Mouse (Mus musculus): Measurements from ENCODE around the gene Wbp2nl. TPM values are rescaled to one million over a fixed set of nuclear protein-coding genes. Genes with fewer than 3 reads are reported as not detected.

Gene Wbp2nl
- polyA plus RNA-seq, 1 experiment: not detected

GRCm38 (mm10) chr15:82307107-82307506, 8.4 kb downstream of the Wbp2nl start:
- Histone ChIP-seq H3K4me1 (ENCODE audit: control insufficient read depth, insufficient read depth, low read length) (no peaks in the 10 kb centered on the region), H3K4me3 (replicated peaks; ENCODE audit: extremely low read depth, low read depth, low read length) (no peak overlapping the region)
- TF ChIP-seq CTCF (IDR thresholded peaks at IDR 0.05; ENCODE audit: insufficient read depth, low read length) (no peak), POLR2A (IDR thresholded peaks at IDR 0.05; ENCODE audit: borderline replicate concordance, extremely low read depth, low read depth, low read length) (no peak)
- no peak for DNase-seq
- WGBS: 60% methylated on average over 3 of the region's 3 CpGs

DNA sequence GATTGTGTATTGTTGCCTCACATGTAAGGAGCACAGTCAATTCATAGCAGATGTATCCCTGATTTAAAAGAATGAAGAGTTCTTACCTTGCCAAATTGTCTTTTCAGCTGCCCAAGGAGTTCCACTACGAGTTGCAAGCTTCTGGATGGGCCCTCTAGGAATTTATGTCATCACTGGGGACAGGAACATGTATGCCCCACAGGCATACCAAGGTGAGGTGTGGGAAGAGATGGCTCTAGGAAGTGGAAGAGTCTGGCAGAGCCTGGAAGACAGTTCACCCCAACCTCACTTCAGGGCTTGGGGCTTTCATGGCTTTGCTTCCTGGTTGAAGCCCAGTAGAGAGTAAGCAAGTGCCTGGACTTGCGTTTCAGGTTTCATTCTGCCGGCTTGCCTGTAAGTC, 9.7 kb downstream of the Wbp2nl start:
- no peak for TF ChIP-seq POLR2A (IDR thresholded peaks at IDR 0.05; ENCODE audit: borderline replicate concordance, extremely low read depth, low read depth, low read length)
- no peak for TF ChIP-seq CTCF (IDR thresholded peaks at IDR 0.05; ENCODE audit: insufficient read depth, low read length)
- H3K4me3 ChIP-seq (replicated peaks; ENCODE audit: extremely low read depth, low read depth, low read length): no peak overlapping the region
- 67% methylated on average over 3 of the region's 3 CpGs for WGBS
- DNase-seq: no peak
- no peaks in the 10 kb centered on the region for H3K4me1 ChIP-seq (ENCODE audit: control insufficient read depth, insufficient read depth, low read length)

GRCm38 (mm10) chr15:82317839-82318238, 19.1 kb downstream of the Wbp2nl start:
- no peaks in the 10 kb centered on the region for H3K4me1 ChIP-seq (ENCODE audit: control insufficient read depth, insufficient read depth, low read length)
- H3K4me3 ChIP-seq (replicated peaks; ENCODE audit: extremely low read depth, low read depth, low read length): no peak overlapping the region
- 63% methylated on average over 6 of the region's 6 CpGs for WGBS
- no peak for DNase-seq
- TF ChIP-seq CTCF (IDR thresholded peaks at IDR 0.05; ENCODE audit: insufficient read depth, low read length): no peak
- TF ChIP-seq POLR2A (IDR thresholded peaks at IDR 0.05; ENCODE audit: borderline replicate concordance, extremely low read depth, low read depth, low read length): no peak

DNA sequence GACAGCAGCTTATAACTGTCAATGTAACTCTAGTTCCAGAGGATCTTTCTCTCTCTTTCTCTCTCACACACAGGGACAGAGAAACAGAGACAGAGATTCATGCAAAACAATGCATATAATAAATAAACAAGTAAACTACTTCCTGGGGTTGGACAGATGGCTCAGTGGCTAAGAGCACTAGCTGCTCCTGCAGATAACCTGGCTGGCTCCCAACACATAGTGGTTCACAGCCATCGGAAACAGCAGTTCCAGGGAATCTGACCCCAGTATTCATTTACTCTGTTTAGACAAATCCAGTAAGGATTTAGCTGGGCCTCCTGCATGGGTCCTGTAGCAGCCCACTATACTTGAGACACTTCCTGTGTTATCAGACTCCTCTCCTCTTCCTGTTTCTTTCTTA, 20.9 kb downstream of the Wbp2nl start:
- TF ChIP-seq POLR2A (IDR thresholded peaks at IDR 0.05; ENCODE audit: borderline replicate concordance, extremely low read depth, low read depth, low read length) (no peak), CTCF (IDR thresholded peaks at IDR 0.05; ENCODE audit: insufficient read depth, low read length) (no peak)
- Histone ChIP-seq H3K4me1 (ENCODE audit: control insufficient read depth, insufficient read depth, low read length) (no peaks in the 10 kb centered on the region), H3K4me3 (replicated peaks; ENCODE audit: extremely low read depth, low read depth, low read length) (no peak overlapping the region)
- WGBS: 44% methylated on average over 1 of the region's 1 CpGs
- DNase-seq: no peak

- TF ChIP-seq POLR2A (IDR thresholded peaks at IDR 0.05; ENCODE audit: borderline replicate concordance, extremely low read depth, low read depth, low read length) (no peak), CTCF (IDR thresholded peaks at IDR 0.05; ENCODE audit: insufficient read depth, low read length) (no peak)
- 80% methylated on average over 8 of the region's 8 CpGs for WGBS
- no peak for DNase-seq
- Histone ChIP-seq H3K4me1 (ENCODE audit: control insufficient read depth, insufficient read depth, low read length) (no peaks in the 10 kb centered on the region), H3K4me3 (replicated peaks; ENCODE audit: extremely low read depth, low read depth, low read length) (no peak overlapping the region)
Measured at GRCm38 (mm10) chr15:82322195-82322594, 23.4 kb downstream of the Wbp2nl start.

DNA sequence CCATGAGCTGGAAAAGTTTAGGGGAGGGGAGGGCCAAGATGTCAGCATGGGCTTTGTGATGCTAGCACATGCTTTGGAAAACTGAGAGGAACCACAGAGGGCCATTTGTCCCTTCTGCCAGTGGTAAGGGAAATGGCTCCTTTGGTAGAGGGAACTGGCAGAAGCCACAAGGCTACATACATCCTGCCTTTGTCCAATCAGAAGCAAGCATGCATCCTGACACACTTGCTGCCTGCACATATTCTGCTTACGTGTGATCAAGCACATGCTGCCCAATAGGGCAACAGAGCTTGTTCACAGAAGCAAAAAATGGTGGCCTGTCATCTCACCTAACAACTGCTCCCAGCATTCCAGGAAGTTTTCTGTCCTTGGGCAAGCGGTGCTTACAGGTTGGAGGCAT, 26.6 kb downstream of the Wbp2nl start:
- WGBS: 70% methylated on average over 2 of the region's 2 CpGs
- Histone ChIP-seq H3K4me3 (replicated peaks; ENCODE audit: extremely low read depth, low read depth, low read length) (no peak overlapping the region), H3K4me1 (ENCODE audit: control insufficient read depth, insufficient read depth, low read length) (no peaks in the 10 kb centered on the region)
- DNase-seq: no peak
- no peak for TF ChIP-seq POLR2A (IDR thresholded peaks at IDR 0.05; ENCODE audit: borderline replicate concordance, extremely low read depth, low read depth, low read length)
- no peak for TF ChIP-seq CTCF (IDR thresholded peaks at IDR 0.05; ENCODE audit: insufficient read depth, low read length)

GRCm38 (mm10) chr15:82335194-82335593, 36.4 kb downstream of the Wbp2nl start:
- DNase-seq: no peak
- TF ChIP-seq POLR2A (IDR thresholded peaks at IDR 0.05; ENCODE audit: borderline replicate concordance, extremely low read depth, low read depth, low read length) (no peak), CTCF (IDR thresholded peaks at IDR 0.05; ENCODE audit: insufficient read depth, low read length) (no peak)
- no peak overlapping the region for H3K4me3 ChIP-seq (replicated peaks; ENCODE audit: extremely low read depth, low read depth, low read length)
- 97% methylated on average over 4 of the region's 4 CpGs for WGBS
- H3K4me1 ChIP-seq (ENCODE audit: control insufficient read depth, insufficient read depth, low read length): peaks cover 6% of the 10 kb centered on the region

DNA sequence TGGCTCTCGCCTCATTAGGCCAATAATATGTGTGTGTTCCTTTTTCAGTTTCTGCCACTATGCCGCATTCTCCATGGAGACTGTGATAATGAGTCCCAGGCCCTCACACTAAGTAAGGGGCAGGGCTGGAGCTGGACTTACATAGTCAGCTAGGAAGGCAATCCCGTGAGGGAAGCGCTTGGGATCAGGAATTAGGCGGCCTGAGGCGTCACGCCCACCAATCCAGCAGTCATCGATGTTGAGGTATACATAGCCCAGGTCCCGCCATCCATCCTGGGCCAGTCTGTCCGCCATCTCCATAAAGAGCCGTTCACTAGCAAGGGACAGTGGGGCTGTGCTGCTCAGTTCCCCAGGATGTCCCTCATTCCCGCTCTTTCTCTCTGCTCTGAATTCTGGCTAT, 37.9 kb downstream of the Wbp2nl start:
- TF ChIP-seq CTCF (IDR thresholded peaks at IDR 0.05; ENCODE audit: insufficient read depth, low read length): no peak
- TF ChIP-seq POLR2A (IDR thresholded peaks at IDR 0.05; ENCODE audit: borderline replicate concordance, extremely low read depth, low read depth, low read length): no peak
- Histone ChIP-seq H3K4me1 (ENCODE audit: control insufficient read depth, insufficient read depth, low read length) (peaks cover 6% of the 10 kb centered on the region), H3K4me3 (replicated peaks; ENCODE audit: extremely low read depth, low read depth, low read length) (no peak overlapping the region)
- no peak for DNase-seq
- 91% methylated on average over 12 of the region's 12 CpGs for WGBS

- no peak for TF ChIP-seq POLR2A (IDR thresholded peaks at IDR 0.05; ENCODE audit: borderline replicate concordance, extremely low read depth, low read depth, low read length)
- TF ChIP-seq CTCF (IDR thresholded peaks at IDR 0.05; ENCODE audit: insufficient read depth, low read length): no peak
- Histone ChIP-seq H3K4me3 (replicated peaks; ENCODE audit: extremely low read depth, low read depth, low read length) (peak overlapping the region; percentile 90), H3K4me1 (ENCODE audit: control insufficient read depth, insufficient read depth, low read length) (peaks cover 6% of the 10 kb centered on the region)
- 7% methylated on average over 4 of the region's 4 CpGs for WGBS
- no peak for DNase-seq
Measured at GRCm38 (mm10) chr15:82337875-82338274, 39.1 kb downstream of the Wbp2nl start.

GRCm38 (mm10) chr15:82338593-82339112, 39.9 kb downstream of the Wbp2nl start, which contains the start of the genes Naga, Pheta2 and Smdt1:
Naga (minus strand) TSS chr15:82338925.
Pheta2 (plus strand) TSS chr15:82338942.
Smdt1 (plus strand) TSS chr15:82338959.
- peak; percentile 97 for DNase-seq
- under 1% methylated on average over 41 of the region's 41 CpGs for WGBS
- TF ChIP-seq POLR2A (IDR thresholded peaks at IDR 0.05; ENCODE audit: borderline replicate concordance, extremely low read depth, low read depth, low read length) (peak; percentile 10; the same call in 1 of the 2 replicates), CTCF (IDR thresholded peaks at IDR 0.05; ENCODE audit: insufficient read depth, low read length) (no peak)
- peak within 1 kb of the TSS; percentile 90 for H3K4me3 ChIP-seq (replicated peaks; ENCODE audit: extremely low read depth, low read depth, low read length)
- H3K4me1 ChIP-seq (ENCODE audit: control insufficient read depth, insufficient read depth, low read length): peaks cover 6% of the 10 kb centered on the region

Measured in lung, adult 2 months (tissue).